Mouse (Mus musculus) thymus, adult 18-20 months (tissue): Measurements from ENCODE around the gene Ptpa.
"Not testable (repeated sequence)": the region's sequence is repeated elsewhere in the genome, so short reads cannot be mapped to it uniquely, and the experiment has no call there.

Experiments
- DNase-seq, 2 experiments: peaks; one replicate each; pipeline ENCODE4 v3.0.0; 2022; ENCODE audit warnings: mixed read lengths in 2 of 2

The Ptpa gene

DNA sequence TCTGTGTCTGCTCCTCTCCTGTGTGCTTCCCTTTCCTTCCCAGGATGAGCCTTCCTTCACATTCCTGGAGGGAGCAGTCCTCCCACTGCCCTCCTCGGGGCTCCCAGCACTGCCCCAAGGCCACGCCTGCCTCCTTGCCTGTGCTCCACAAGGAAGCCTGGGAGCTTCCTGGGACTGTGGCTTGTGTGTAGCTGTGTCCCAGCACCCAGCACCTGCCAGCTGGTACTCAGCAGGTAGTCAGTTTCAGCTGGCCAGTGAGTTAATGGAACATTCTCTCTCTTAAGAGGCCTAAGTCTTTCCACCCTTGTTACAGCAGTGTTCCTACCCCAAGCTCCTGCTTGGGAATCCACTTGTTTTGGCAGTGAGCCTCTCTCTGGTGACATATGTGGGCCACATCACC is 13.0 kb upstream of the Ptpa start:
- no peak for DNase-seq

GRCm38 (mm10) chr2:30403870-30404269 is 12.0 kb upstream of the Ptpa start:
- DNase-seq, result no peak

DNA sequence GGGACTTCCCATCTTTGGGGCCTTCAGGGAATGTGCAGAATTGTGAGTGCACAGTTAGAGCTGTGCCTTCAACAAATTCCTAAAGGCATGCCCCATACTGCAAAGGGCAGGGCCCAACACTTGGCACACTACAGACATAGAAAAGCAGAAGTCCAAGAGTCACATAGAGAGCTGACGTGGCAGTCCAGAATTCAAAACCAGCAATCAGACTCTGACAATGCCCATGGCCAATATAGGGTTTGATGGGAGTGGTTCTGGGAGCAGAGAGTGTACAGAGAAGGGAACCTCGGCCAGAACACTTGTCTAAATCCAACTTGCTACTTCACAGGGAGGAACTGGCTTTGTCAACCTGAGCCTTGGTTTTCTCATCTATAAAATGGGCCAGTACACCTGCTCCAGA is 8.6 kb upstream of the Ptpa start:
- DNase-seq, result no peak

GRCm38 (mm10) chr2:30407778-30408177 is 8.1 kb upstream of the Ptpa start:
- no peak for DNase-seq

- DNase-seq, result no peak
These were observed 7.3 kb upstream of the Ptpa start for GRCm38 (mm10) chr2:30408452-30409100.

DNA sequence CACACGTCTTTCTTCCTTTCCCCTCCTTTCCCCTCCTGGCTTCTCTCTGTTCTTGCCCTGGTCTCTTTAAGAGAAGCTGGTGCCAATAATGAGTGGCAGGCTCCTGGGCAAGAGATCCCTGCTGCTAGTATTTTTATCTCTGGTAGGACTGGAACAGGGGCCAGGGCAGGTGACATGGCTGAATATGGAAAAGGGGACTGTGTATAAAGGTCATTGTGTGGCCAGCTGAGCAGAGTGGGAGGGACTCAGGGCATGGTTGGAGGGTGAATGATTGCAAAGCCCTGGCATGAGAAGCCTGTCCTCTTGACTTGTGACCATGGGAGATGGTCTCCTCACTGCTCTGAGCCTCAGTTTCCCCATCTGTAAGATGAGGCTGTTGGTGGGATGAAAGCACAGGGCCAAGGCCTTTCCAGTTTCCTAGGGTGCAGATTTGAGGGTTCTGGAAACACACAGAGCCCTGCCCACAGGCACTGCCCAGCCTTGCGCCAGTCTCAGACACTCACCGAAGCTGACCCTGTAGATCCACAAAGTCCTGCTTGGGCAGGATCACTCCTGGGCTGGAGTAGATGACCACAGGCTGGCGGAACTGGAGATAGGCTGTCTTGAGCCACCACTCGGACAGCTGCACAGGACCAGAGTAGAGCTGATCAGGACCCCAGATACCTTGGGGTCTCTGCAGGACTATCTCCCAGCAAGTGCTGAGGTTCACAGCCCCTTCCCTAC is 6.2 kb upstream of the Ptpa start:
- DNase-seq, result no peak

- DNase-seq, result no peak
These were observed 2.5 kb upstream of the Ptpa start for GRCm38 (mm10) chr2:30413038-30413973.

- no peak for DNase-seq
These were observed 1.7 kb upstream of the Ptpa start for GRCm38 (mm10) chr2:30414101-30414500.

DNA sequence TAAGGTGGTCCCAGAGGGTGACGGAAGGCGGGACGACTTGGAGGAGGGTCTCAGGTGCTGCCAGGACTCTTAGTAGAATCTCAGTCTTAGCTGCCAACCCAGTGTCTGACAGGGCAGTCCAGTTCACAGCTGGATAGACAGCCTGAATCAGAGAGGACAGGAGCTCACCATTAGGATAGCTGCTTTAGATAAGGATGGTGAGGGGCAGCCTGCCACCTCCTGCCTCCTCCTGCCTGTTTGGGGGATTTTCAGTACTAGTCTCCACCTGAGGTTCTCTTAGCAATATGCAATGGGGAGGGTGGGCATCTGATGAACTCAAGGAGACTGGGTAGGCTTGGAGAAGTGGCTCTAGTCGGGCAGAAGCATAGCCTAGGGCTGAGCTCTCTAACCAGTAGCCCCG is 1.2 kb upstream of the Ptpa start:
- no peak for DNase-seq

- peak; percentile 75 to 79 for DNase-seq
These were observed 493 bp upstream of the Ptpa start, which contains the start of gene Crat for GRCm38 (mm10) chr2:30415157-30415935. Gene Crat (minus strand): TSS chr2:30415813.

GRCm38 (mm10) chr2:30416649-30416965 is 768 bp downstream of the Ptpa start:
- DNase-seq, result no peak

GRCm38 (mm10) chr2:30417154-30417553 is 1.3 kb downstream of the Ptpa start:
- not testable (repeated sequence) for DNase-seq

DNA sequence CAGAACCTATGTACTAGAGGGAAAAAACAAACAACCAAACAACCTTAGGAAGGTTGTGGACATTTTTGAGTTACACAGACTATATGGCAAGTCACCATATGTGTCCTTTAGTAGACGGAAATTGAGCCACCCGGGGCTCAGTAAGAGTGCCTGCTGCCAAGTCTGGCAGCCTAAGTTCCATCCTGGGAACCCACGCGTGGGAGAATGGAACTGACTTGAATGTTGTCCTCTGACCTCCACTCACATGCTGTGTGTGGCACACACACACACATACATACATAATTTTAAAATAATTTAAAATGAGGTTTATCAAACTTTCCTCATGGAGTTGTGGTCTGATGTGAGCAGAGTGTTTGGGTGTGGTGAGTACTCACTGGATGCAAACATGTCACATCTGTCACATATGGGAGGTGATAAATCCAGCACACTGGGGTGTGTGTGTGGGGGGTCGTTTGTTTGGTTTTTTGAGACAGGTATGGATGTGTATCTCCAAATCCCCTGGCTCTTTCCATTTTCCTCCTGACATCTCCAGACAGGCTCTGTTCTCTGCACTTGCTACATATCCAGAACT is 1.8 kb downstream of the Ptpa start:
- no peak for DNase-seq

DNA sequence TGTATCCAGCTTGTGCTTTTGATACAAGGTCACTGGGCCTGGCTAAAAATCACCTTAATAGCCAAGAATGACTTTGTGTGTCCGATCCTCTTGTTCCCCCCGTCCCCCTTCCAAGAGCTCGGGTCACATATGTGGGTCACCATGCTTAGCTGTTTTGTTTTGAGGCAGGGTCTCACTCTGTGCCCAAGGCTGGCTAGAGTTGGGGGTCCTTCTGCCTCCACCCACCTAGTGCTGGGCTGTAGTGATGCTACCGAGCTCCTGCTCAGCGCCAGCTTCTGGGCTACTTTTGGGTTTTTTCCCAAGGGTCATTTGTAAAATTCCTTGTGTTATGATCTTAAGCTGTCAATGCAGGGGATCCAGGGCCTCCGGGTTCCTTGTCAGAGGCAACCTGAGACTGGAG is 2.4 kb downstream of the Ptpa start:
- no peak for DNase-seq

DNA sequence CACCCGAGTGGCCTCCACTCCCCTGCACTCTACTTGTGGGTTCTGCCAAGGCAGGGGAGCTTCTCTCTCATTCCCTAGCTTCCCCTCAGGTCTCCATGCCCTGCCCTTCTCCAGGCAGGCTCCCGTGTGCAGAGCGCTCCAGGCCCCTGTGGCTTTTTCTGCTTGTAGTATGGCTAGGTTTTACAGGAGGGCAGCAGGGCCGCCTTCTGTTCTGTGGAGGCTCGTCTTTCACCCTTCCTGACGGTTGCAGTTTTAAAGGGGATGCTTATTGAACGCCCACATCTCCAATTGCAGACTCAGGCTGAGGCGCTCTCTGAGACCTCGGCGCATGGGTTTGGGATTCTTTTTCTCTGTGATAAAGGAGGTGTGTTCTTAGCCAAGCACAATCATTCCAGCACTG is 3.3 kb downstream of the Ptpa start:
- DNase-seq, result no peak

- DNase-seq, result no peak
These were observed 5.6 kb downstream of the Ptpa start for GRCm38 (mm10) chr2:30421432-30421831.

DNA sequence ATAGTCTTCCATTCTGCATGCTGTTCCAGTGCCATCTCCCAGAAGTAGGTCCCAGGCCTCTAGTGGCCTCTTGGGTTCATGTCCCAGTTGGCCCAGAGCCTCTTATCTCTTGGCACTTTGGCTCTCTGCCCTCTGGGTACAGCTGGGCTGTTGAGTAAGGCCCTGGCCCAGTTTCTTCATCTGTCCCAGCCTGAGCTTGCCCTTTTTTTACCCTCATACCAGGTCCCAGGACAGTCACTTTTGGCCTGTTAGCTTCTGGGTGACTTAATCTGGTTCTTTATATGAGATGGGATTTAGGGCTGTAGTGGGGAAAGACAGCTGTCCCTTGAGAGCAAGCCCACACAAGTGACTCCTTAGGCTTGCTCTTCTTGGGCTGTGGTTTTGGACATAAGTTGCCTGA is 13.3 kb downstream of the Ptpa start:
- no peak for DNase-seq

DNA sequence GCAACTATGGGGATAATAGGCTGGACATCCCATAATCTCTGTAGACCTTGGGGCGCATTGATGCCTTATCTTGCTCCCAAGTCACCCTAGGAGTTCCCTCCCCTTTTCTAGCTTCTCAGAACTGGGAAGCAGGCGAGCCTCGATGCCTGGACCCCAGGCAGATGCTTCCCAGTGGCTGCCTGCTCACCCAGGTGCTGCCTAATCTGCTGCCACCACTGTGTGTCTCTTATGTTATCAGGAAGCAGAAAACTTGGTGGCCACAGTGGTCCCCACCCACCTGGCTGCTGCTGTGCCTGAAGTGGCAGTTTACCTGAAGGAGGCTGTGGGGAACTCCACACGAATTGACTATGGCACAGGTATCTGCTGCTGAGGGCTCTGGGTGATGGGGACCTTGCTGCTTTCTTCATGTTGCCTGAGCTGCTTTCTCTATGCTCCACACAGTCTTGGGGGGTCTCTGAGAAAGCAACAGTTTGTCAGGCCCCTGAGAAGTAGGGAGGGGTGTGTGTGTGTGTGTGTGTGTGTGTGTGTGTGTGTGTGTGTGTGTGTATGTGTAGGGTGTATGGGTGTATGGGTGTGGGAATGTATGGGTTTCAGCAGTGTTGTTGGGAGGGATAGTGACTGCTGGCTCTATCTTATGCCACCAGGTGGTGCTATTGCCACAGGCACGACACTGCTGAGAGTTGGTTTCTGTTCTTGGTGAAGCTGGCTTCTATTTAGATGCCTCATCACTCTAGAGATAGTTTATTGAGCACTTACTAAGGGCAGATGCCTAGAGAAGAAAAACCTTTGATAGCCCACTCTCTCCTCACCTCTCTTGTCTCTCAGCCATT is 19.7 kb downstream of the Ptpa start:
- DNase-seq, result peak in 1 of 2 experiments; percentile 39

- no peak for DNase-seq
These were observed 20.3 kb downstream of the Ptpa start for GRCm38 (mm10) chr2:30436156-30436545.

DNA sequence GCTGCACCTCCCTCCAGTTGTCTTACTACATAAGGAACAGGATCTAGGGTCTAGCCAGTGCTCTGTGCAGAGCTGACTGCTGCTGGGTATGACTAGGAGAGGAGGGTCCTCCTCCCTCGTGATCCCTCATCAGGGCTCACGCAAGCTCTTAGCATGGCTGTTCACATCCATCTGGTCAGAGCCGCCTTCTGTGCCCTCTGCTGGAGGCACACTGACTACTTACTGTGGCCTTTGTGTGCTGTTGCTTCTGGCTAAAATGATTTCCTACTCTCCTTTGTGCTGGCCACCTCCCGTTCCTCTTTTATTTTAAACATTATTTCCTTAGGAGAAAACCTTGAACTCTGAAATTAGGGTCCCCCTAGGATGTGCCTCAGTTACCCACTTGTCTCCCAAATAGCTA is 21.0 kb downstream of the Ptpa start:
- DNase-seq, result no peak

DNA sequence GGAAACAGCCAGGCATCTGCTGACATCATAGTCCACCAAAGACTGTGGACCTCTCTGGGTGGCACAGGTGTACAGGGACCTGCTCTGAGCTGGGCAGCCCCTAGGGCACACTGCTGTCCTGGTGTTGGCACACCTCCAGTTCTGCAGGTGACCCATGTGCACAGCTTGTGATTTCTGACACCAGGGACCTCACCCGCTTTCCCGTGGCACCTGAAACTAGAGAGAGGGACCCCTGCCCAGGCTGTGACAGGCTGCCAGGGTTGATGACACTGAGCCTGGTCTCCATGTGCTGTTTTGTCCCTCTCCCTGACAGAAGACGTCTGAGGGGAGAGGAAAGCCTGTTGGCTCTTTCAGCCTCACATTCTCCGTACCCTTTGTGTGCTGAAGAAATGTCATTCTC is 22.0 kb downstream of the Ptpa start:
- DNase-seq, result no peak

DNA sequence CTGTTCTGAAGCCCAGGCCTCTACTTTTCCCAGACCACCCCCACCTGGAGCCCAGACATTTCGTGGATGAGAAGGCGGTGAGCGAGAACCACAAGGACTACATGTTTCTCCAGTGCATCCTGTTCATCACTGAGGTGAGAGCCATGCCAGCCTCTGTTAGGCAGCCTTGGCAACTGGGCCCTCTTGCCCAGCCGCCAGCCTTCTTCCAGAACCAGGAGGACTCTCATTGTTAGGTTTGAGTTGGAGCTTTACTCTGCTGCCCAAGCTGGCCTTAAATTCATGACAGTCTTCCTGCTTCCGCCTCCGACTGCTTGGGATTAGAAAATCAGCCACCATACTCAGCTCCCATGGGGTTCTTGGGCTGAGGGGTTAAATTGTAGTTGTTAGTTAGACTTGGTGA is 23.8 kb downstream of the Ptpa start:
- no peak for DNase-seq
